Mouse (Mus musculus) natural killer cell, adult 2 months (primary cell): ENCODE results near the gene Erc2.

Experiments
- DNase-seq, 2 experiments: peaks; one replicate each; pipeline ENCODE4 v3.0.0; 2022; ENCODE audit warnings: low spot score in 2 of 2

Erc2 gene

GRCm38 (mm10) chr14:28375642-28376091 lies 753.4 kb downstream of the Erc2 start:
- no peak for DNase-seq

- DNase-seq, result no peak
These were observed 754.1 kb downstream of the Erc2 start for GRCm38 (mm10) chr14:28376208-28376805.

DNA sequence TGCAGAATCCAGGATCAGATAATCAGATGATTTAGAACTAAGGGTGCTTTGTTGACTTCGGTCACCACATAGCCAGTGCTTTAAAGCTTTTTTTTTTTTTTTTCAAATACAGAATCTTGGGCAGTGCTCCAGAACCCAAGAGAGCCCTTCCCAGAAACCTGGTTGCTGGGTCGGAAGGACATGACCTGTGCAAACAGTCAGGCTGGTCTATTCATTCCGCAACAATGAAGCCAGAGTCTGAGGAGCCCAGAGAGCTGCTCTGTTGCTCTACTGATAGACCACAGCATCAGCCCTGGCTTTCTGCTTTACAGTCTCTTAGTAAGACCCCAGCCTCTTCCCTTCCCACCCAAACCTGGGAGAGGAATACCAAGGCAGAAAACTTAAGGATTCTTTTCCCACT lies 755.3 kb downstream of the Erc2 start:
- no peak for DNase-seq

DNA sequence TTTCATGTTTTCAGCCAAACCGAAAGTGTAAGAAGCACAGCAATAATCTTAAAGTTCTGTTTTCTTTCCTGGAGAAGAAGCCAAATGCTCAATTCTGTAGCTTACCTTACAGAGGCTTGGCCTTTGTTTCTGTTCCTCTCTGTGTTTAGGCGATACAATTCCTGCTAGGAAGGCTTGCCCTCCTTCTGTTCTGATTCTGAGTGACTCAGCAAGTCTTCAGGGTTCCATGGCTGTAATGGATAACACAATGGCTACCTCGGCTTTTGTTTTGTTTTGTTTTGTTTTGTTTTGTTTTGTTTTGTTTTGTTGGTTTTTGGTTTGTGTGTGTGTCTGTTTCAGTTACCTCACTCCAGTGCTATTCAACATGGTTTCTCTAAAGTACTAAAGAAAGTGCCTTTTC lies 757.9 kb downstream of the Erc2 start:
- no peak for DNase-seq

DNA sequence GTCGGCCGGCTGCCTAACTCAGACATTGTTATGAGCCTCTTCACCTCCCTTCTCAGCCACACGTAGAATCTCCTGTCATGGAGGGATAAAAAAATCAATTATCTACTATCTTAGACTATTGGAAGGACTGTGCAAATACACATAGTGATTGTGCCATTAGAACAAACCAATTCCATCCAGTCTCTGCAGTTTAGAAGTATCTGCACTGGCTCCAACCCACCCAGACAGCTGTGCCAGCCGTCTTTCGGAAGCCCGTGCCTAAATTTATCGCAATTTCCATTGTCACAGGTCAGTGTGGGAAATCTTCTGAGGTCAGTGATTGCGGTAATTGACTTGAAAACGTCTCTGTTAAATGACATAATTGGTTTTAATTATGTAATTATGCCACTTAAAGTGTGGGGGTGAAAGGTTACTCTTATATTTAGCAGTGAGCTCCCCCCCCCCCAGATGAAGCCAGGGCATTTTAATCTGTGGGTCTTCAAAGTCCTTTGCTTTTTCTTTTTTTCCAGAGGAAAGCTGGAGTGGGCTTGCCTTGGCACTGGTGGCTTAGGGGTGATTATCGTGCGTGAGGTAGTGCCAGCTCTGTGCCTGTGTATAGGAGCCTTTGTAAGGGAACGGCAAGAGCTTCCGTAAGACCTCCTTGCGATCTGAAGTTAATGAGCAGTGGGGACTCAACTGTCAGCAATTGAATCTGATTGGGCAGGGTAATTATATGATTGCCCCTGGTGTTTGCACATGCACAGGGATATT lies 759.7 kb downstream of the Erc2 start:
- no peak for DNase-seq

- no peak for DNase-seq
These were observed 764.8 kb downstream of the Erc2 start for GRCm38 (mm10) chr14:28386815-28387607.

- DNase-seq, result no peak
These were observed 776.7 kb downstream of the Erc2 start for GRCm38 (mm10) chr14:28398915-28399314.

DNA sequence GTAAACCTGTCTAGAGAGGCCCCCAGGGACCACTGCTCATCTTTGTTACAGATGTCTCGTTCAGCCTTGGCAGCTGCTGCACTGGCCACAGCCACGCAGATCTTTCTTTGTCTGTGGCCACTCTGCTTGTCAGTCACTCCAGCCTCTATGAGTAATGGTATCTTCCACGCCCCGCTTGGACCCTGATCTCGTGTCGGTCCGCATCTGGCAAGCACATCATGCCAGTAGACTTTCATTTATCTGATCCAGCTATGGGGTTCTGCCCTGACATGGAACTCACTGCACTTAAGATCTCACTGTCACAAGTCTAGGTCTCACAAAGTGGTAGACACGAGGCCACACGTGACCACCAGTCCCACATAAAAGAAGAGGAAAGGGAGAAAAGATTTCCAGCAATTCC lies 777.7 kb downstream of the Erc2 start:
- no peak for DNase-seq

- DNase-seq, result no peak
These were observed 783.1 kb downstream of the Erc2 start for GRCm38 (mm10) chr14:28405277-28405840.

DNA sequence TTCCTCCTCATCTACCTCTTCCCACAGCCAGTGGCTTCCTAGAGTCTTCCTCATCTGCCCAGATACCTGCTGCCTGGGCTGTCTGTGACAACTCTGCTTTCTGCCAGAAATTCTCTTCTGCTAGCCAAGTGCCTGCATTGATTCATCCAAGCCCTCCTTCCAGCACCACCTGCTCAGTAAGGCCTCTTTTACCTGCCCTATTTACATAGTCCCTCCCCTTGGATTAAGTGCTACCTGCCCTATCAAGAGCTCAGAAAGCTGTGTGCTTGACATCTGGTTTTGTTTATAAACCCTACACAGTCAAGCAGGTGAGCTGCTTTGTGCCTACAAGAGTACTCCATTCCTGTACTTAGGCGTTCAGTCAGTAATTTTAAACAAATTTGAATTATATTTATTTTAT lies 787.2 kb downstream of the Erc2 start:
- no peak for DNase-seq

DNA sequence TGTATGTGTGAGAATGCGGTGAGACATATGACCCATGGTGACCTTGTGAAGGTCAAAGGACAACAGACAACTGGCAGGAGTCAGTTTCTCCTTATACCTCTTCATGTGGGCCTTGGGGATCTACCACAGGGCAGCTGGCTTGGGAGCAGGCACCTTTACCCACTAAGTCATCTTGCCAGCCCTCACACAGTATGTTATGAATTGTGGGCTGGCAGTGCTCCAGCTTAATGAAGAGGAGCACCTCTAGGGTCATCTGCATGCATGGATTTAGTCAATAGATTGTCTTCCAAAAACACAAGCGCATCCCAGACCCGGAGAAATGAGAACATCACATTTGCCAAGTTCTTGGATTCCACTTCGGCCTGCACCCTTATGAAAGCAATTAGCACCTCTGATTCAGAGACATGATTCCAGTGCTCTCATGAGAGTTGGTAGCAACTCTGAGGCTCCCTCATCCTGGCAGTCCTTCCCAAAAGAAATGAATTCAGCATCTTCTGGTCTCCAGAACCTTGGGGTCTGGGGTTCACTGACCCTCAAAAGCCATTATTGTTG lies 787.6 kb downstream of the Erc2 start:
- no peak for DNase-seq

DNA sequence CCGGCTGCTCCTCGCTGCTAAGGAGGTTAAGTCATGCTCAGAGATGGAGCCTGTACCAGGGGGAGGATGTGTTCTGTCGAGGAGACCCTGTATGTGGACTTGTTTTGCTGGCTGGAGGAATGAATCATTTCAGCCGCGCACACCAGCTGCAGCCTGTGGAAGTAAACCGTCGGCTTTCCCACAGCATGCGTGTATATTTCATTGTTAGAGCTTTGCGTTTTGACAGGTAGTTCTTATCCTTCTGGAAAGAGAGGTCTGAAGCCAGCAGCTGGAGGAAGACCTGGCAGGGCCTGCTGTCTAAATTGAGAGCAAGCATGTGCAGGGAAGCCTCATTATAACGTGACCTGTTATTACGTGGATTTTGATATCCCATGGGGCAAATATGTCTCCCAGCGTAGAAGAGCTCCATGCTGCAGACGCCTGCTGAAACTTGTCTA lies 788.6 kb downstream of the Erc2 start:
- no peak for DNase-seq

DNA sequence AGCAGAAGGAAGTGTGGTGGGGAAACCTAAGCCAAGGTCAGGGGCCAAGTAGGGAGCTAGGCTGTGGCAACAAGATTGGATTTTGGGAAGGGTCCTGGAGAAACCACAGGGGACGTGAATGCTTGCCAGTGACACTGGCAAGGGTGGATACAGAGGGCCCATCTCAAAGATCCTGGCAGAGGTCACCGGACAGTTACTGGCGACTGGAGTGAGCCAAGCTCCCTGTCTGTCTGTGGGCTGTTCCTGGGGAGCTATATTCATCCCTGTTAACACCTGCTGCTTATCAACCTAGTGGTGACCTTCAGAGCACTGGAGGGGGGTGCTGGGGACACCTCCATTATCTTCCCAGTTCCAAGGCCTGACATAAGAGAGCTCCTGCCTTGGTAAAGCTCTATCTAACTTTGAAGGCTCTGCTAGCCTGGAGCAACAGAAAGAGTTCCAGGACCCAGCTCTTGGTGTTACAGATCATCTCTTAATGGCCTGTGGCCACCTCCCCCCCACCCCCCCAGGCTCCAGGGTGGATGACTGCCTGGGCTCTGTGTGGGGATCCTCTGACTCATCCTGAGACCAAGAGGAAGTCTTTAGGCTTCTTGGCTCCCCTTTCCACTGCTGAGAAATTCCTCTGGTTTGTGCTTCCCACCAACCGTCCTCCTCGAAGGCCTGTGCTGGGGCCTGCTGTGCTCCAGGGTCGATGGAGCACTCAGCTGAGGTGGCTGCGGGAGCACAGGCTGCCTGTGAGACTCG lies 790.2 kb downstream of the Erc2 start:
- no peak for DNase-seq

- DNase-seq, result no peak
These were observed 791.3 kb downstream of the Erc2 start for GRCm38 (mm10) chr14:28413516-28413915.

DNA sequence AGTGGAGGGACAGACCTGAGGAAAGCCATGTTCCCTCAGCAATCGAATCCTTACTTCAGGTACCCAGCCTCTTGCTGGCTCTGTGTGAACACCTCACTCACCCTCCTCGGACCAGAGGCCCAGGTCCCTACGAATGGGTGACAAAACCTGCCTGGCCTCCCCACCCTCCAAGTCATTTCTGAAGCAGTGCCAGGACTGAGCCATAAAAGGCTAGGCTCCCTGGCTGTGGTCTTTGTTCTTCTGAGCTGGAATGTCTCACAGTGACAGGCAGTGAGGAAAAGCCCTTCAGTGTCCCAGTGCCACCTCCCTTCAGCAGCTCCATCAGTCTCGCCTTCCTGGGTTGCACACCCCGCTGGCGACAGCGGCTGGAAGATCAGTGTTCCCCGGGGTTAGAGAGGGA lies 794.8 kb downstream of the Erc2 start:
- DNase-seq, result no peak

DNA sequence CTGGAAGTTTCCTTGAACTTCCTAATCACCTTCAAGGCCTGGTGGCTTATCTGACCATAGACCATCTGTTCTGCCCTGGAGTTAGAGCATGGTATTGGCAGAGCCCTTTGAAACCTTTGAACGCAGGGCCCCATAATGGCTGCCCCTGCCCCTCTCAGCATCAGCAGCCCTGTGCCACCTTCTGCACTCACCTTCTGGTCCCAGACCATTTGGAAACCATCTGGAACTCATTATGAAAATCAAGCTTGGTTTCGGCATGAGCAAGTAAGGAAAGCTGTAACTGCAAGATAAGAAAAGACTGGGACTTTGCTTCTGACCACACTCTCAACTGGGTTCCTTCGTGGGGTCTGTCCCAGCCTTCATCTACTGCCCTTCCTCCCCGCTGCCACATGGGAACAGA lies 796.3 kb downstream of the Erc2 start:
- no peak for DNase-seq

DNA sequence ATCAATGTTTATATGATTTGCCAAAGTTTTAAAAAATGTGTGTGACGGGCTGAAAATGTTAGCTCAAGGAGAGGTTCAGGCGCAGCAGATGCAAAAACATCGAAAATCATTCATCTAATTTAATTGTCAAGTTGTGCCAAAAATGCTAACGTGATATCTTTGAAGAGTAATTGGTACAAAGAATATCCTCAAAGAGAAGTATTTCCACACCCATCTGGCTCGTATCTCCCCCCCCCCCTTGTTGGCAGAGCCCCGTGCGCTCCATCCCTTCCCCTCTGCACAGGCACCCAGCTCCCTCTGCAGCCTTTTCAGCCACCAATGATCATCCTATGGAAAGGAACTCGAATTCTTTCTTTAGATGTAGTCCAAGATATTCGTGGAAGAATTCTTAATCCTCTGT lies 797.0 kb downstream of the Erc2 start:
- no peak for DNase-seq

DNA sequence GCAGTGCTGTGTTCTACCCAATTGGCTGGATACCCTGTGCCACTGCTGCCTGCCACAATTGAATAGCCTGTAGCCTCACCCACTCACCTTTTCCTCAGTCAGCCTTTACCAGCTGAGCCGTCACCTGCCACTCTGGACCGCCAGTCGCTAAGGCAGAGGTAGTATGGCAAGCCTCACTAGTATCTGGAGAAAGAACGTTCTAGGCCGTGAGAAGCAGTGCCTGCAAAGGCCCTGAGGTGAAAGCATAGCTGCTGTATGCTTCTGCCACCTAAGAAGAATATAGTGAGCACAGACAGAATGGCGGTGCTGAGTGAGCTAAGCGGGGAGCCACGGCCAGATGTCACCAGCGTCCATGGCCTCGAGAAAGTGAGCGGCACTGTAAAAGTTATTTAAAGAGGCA lies 798.4 kb downstream of the Erc2 start:
- no peak for DNase-seq

DNA sequence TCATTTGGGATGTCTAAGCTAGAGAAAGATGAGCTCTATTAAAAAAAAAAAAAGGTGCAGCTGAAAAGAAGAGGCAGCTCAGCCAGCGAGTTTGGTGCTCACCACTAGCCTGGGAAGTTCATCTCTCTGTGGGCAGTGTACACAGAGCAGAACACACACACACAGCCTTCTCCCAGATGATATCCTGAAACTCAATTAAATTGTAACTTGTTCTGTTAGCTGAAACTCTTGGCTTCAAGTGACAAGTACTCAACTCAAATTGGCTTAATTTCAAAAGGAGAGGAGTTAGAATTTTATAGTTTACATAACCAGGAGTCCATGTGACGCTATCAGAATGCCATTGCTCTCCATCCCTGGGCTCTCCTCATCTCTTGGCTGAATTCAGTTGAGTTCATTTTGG lies 804.4 kb downstream of the Erc2 start:
- no peak for DNase-seq

GRCm38 (mm10) chr14:28431703-28432309 lies 809.6 kb downstream of the Erc2 start:
- no peak for DNase-seq

DNA sequence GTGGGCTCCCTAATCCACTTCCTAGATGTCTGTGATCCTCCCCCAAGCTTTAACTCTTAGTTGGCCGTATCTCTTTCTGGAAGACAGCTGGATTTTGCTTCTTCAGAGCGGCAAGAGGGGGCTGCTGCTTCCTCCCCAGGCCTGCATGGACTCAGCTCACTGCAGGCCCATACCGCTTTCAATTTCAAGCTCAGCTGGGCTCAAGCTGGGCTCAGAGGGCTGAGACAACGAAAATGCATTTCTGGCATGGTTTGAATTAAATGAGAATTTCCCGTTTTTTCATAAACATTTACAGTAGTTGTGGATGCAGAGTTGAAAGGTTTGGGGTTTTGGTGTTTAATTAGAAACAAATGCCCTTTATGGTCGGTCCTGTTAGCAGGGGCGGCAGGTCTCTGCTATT lies 812.8 kb downstream of the Erc2 start:
- DNase-seq, result no peak
